ENCODE assay signal across 12 mouse cellular contexts in the genomic region with DNA sequence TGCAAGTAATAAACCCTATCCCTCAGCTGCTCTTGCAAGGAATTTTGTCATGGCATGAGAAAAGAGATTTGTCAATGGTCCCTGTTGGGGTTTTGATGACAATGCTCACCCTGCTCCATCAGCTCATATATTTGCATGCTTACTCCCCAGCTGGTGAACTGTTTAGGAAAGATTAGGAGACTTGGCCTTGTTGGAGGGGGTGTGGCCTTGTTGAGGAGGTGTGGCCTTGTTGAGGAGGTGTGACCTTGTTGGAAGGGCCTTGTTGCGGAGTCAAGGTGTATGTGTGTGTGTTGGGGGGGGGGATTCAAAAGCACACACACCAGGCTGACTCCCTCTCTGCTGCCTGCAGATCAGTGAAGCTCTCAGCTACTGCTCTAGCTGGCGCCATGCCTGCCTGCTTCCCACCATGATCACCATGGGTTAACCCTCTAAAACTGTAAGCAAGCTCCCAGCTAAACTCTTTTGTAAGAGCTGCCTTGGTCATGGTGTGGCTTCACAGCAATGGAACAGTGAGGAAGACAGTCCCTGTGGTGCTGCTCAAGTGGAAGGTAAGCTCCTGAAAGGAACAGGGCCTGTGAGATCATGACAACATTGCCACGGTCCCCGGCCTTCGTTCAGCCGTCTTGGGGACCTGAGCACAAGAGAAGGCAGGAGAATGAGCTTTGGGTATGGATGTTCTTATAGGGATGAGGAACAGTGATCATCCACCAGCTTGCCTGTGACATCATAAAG. TPM values are rescaled to one million over a fixed set of nuclear protein-coding genes. Genes with fewer than 3 reads are reported as not detected.
"Had no signal": no experiment of that assay in that cellular context is flagged by ENCODE, and none has a peak within 500 bp of the region (broad histone marks: within the 10 kb centered on the region; RNA-seq: fewer than 3 reads in every experiment).

No protein-coding gene starts in this region.

- H3K27ac ChIP-seq: intestine, embryonic 15.5 days; limb, embryonic 13.5 days; liver, embryonic 15.5 days; midbrain, embryonic 10.5 days; midbrain, embryonic 15.5 days; neural tube, embryonic 13.5 days had no signal

- H3K4me2 ChIP-seq: intestine, embryonic 15.5 days; limb, embryonic 13.5 days; liver, embryonic 15.5 days; midbrain, embryonic 15.5 days; neural tube, embryonic 13.5 days had no signal

- H3K36me3 ChIP-seq: intestine, embryonic 15.5 days; limb, embryonic 13.5 days; liver, embryonic 15.5 days; midbrain, embryonic 10.5 days; midbrain, embryonic 15.5 days; neural tube, embryonic 13.5 days had no signal

- ATAC-seq: intestine, embryonic 15.5 days; midbrain, embryonic 15.5 days had no signal

- H3K9ac ChIP-seq: intestine, embryonic 15.5 days; limb, embryonic 13.5 days; liver, embryonic 15.5 days; midbrain, embryonic 15.5 days; neural tube, embryonic 13.5 days had no signal

- H3K9me3 ChIP-seq: intestine, embryonic 15.5 days; limb, embryonic 13.5 days; liver, embryonic 15.5 days; midbrain, embryonic 10.5 days; midbrain, embryonic 15.5 days; neural tube, embryonic 13.5 days had no signal

- H3K27me3 ChIP-seq: intestine, embryonic 15.5 days; midbrain, embryonic 15.5 days had no signal

- DNase-seq: kidney, adult 8-10 months; kidney, postnatal 36 days; retina, postnatal 1 day; right cerebral cortex, postnatal 4 days; spleen, adult 18-20 months; thymus, postnatal 36 days had no signal

- H3K4me1 ChIP-seq: limb, embryonic 13.5 days; midbrain, embryonic 15.5 days; neural tube, embryonic 13.5 days had no signal

- H3K4me3 ChIP-seq: intestine, embryonic 15.5 days; limb, embryonic 13.5 days; liver, embryonic 15.5 days; midbrain, embryonic 10.5 days; midbrain, embryonic 15.5 days; neural tube, embryonic 13.5 days had no signal

RNA-seq across cellular contexts. Expression of a gene that starts 6.5 kb away (rescaled TPM):
- polyA plus RNA-seq: midbrain, embryonic 10.5 days had no signal
